Mouse (Mus musculus) CD4-positive, CD25-positive, alpha-beta regulatory T cell, adult 4 months (primary cell): ENCODE measurements at regions not wholly inside any gene's neighbourhood (a gene's known extent, or its start where the extent isn't known, plus 50 kb on each side); places are given as distances from the start of the nearest gene placed in this dataset.
"Not testable (repeated sequence)": the region's sequence is repeated elsewhere in the genome, so short reads cannot be mapped to it uniquely, and the experiment has no call there.

ENCODE experiments used
- ATAC-seq: one replicate; pipeline ENCODE4 v1.8.0; 2017

- ATAC-seq, result not testable (repeated sequence)
Measured at GRCm38 (mm10) chr6:112564119-112564518, 74.4 kb upstream of the Oxtr start.

- not testable (repeated sequence) for ATAC-seq
Measured at GRCm38 (mm10) chr6:112563659-112564058, 73.9 kb upstream of the Oxtr start.

- no peak for ATAC-seq
Measured at GRCm38 (mm10) chr6:112562039-112562438, 72.3 kb upstream of the Oxtr start.

GRCm38 (mm10) chr6:112561568-112561967, 71.8 kb upstream of the Oxtr start:
- no peak for ATAC-seq

- ATAC-seq, result no peak
Measured at GRCm38 (mm10) chr6:112559549-112559948, 69.8 kb upstream of the Oxtr start.

GRCm38 (mm10) chr6:112557516-112557915, 67.8 kb upstream of the Oxtr start:
- ATAC-seq, result no peak

GRCm38 (mm10) chr6:112556401-112557165, 66.8 kb upstream of the Oxtr start:
- ATAC-seq, result no peak

GRCm38 (mm10) chr6:112554091-112554490, 64.3 kb upstream of the Oxtr start:
- ATAC-seq, result no peak

- no peak for ATAC-seq
Measured at GRCm38 (mm10) chr6:112553231-112553920, 63.6 kb upstream of the Oxtr start.

- no peak for ATAC-seq
Measured at GRCm38 (mm10) chr6:112552560-112552959, 62.8 kb upstream of the Oxtr start.

- ATAC-seq, result no peak
Measured at GRCm38 (mm10) chr6:112551298-112551697, 61.6 kb upstream of the Oxtr start.

- ATAC-seq, result peak; percentile 56
Measured at GRCm38 (mm10) chr6:112547251-112547650, 57.5 kb upstream of the Oxtr start.

- ATAC-seq, result no peak
Measured at GRCm38 (mm10) chr6:112546033-112546432, 56.3 kb upstream of the Oxtr start.

GRCm38 (mm10) chr6:112544315-112544714, 54.6 kb upstream of the Oxtr start:
- no peak for ATAC-seq

GRCm38 (mm10) chr6:112542692-112543091, 52.9 kb upstream of the Oxtr start:
- ATAC-seq, result no peak
